Mouse (Mus musculus): ENCODE measurements around the gene Rnf212b. TPM values are rescaled to one million over a fixed set of nuclear protein-coding genes. Genes with fewer than 3 reads are reported as not detected.

Gene Rnf212b
- polyA plus RNA-seq, 2 experiments, result not detected

DNA sequence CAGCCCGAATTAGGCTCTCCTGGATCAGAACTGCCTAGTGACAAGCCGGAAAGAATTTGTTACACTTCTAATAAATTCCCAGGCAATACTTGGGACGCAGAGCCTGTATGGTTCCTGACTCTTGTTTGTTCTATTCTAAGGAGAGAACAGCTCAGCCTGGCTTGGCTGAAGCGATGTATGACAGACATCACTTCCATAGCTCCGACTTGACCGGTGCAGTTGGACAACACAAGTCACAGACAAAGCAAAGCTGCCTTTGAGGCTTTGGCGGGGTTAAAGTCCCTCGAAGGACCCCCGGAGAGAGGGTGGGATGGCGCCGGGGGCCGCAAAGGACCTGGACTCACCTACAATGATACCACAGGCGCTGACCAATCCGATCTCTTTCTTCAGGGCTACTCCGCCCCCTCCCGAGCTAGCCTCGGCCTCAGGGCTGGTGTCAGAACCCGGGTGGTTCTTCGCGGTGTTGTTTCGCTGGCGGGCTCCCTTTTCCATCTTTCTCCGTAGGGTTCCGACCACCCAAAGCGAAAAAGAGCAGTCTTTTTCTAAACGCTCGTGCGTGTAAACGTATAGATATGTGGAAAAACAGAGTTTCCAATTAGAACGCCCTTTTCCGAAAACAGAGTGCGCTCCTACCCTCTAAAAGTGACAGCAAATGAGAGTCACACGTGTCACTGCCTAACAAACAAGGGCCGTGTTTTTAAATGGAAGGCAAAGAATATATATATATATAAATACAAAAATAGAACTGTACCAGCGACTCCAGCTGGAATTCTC, 32.9 kb upstream of the Rnf212b start:
- no peak for TF ChIP-seq EP300 (IDR thresholded peaks at IDR 0.05; ENCODE audit: low read depth)
- no peak for TF ChIP-seq CTCF (IDR thresholded peaks at IDR 0.05; ENCODE audit: low read depth)
- H3K4me2 ChIP-seq (ENCODE audit: low read depth), result peak overlapping the region; percentile 70
- no peak for ATAC-seq (ENCODE audit: insufficient read depth)
- H3K4me3 ChIP-seq (ENCODE audit: insufficient read depth in 1 of 2, low read depth in 2 of 2, low read length in 2 of 2), result peak overlapping the region; percentile 53 to 54
- DNase-seq (ENCODE audit: low read depth in 3 of 3, low spot score in 3 of 3), result no peak
- H3K27ac ChIP-seq, result no peak overlapping the region
- no peaks in the 10 kb centered on the region for H3K36me3 ChIP-seq (replicated peaks; ENCODE audit: control insufficient read depth, insufficient read depth, low read depth)
- H3K9me3 ChIP-seq (ENCODE audit: control insufficient read depth, low read length), result no peaks in the 10 kb centered on the region
- peaks cover 40% of the 10 kb centered on the region for H3K27me3 ChIP-seq (ENCODE audit: control insufficient read depth, insufficient read depth, low read length)
- WGBS (ENCODE audit: insufficient replicate concordance), result 4% methylated on average over 35 of the region's 35 CpGs
- no peaks in the 10 kb centered on the region; a peak in 1 of 4 replicates for H3K4me1 ChIP-seq (replicated peaks; ENCODE audit: control insufficient read depth in 2 of 2, insufficient read depth in 2 of 2, low read length in 1 of 2)
- no peak overlapping the region for H3K9ac ChIP-seq (replicated peaks)

DNA sequence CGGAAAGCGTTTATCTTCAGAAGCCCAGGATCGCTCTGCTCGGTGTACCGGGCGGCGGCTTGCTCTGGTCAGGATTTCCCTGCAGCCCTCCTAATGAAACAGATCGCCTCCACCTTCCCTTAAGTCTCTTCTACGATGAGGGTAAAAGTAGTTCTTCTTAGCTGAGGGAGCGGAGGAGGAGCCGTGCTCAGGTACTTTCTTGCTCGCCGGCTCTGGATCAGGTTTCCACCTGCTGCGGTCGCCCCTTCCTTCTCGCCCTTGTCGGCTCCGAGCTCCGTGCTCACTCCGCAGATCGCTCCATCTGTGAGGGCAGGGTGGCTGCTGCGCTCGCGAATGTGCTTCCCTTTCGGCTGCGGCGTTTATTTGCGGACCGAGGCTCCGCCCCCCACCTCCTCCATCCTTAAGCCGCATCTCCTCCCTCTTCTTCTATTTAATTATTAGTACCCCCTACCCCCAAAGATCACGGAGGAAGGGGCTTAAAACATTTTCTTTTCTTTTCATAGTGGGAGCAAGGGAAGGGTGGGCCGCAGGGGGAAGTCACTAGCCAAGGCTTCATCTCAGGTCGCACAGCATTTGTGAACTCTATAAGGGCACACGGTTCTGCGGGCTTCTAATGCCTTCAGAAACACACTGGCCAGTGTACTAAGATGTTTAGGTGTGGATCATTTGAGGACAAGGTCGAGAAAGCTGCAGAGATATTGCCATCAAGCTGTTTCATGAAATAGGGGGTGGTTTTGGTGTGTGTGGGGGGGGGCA, 32.2 kb upstream of the Rnf212b start, which contains the start of gene Slc7a8:
Gene Slc7a8 (minus strand): TSS at position 337 of the 756 bp plus-strand sequence.
- no peaks in the 10 kb centered on the region for H3K9me3 ChIP-seq (ENCODE audit: control insufficient read depth, low read length)
- TF ChIP-seq EP300 (IDR thresholded peaks at IDR 0.05; ENCODE audit: low read depth), result no peak
- no peak for TF ChIP-seq CTCF (IDR thresholded peaks at IDR 0.05; ENCODE audit: low read depth)
- 2% methylated on average over 37 of the region's 37 CpGs for whole genome bisulfite sequencing (ENCODE audit: insufficient replicate concordance)
- H3K36me3 ChIP-seq (replicated peaks; ENCODE audit: control insufficient read depth, insufficient read depth, low read depth), result no peaks in the 10 kb centered on the region
- no peaks in the 10 kb centered on the region; a peak in 1 of 4 replicates for H3K4me1 ChIP-seq (replicated peaks; ENCODE audit: control insufficient read depth in 2 of 2, insufficient read depth in 2 of 2, low read length in 1 of 2)
- no peak for ATAC-seq (ENCODE audit: insufficient read depth)
- H3K9ac ChIP-seq (replicated peaks), result no peak within 1 kb of the TSS
- DNase-seq (ENCODE audit: low read depth in 3 of 3, low spot score in 3 of 3), result no peak
- peak within 1 kb of the TSS; percentile 53 to 54 for H3K4me3 ChIP-seq (ENCODE audit: insufficient read depth in 1 of 2, low read depth in 2 of 2, low read length in 2 of 2)
- peaks cover 40% of the 10 kb centered on the region for H3K27me3 ChIP-seq (ENCODE audit: control insufficient read depth, insufficient read depth, low read length)
- H3K4me2 ChIP-seq (ENCODE audit: low read depth), result peak within 1 kb of the TSS; percentile 70
- H3K27ac ChIP-seq, result no peak within 1 kb of the TSS

DNA sequence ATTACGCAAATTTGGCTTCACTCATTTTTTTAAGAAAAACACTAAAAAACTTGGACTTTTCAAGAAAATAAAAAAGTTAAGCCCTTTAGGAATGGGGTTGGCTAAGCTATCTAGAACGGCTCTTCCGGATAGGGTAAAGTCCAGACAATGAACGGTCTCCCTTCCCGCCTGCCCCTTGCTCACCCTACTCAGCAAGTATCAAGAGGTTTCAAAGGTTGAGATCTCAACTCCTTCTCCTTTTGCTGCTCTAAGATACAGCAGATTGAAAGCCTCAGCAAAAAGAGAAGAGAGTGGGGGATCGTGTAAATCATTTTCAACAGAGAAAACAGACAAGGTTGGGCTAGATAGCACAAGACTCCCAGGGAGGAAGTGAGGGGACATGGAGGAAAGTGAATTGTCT, 31.0 kb upstream of the Rnf212b start:
- peaks cover 40% of the 10 kb centered on the region for H3K27me3 ChIP-seq (ENCODE audit: control insufficient read depth, insufficient read depth, low read length)
- DNase-seq (ENCODE audit: low read depth in 3 of 3, low spot score in 3 of 3) (no peak), ATAC-seq (ENCODE audit: insufficient read depth) (no peak)
- no peak for TF ChIP-seq EP300 (IDR thresholded peaks at IDR 0.05; ENCODE audit: low read depth)
- H3K4me3 ChIP-seq (ENCODE audit: insufficient read depth in 1 of 2, low read depth in 2 of 2, low read length in 2 of 2), result no peak overlapping the region
- no peaks in the 10 kb centered on the region for H3K36me3 ChIP-seq (replicated peaks; ENCODE audit: control insufficient read depth, insufficient read depth, low read depth)
- 52% methylated on average over 6 of the region's 6 CpGs for WGBS (ENCODE audit: insufficient replicate concordance)
- H3K9ac ChIP-seq (replicated peaks), result no peak overlapping the region
- H3K9me3 ChIP-seq (ENCODE audit: control insufficient read depth, low read length), result no peaks in the 10 kb centered on the region
- no peak overlapping the region for H3K4me2 ChIP-seq (ENCODE audit: low read depth)
- no peak overlapping the region for H3K27ac ChIP-seq
- no peaks in the 10 kb centered on the region; a peak in 1 of 4 replicates for H3K4me1 ChIP-seq (replicated peaks; ENCODE audit: control insufficient read depth in 2 of 2, insufficient read depth in 2 of 2, low read length in 1 of 2)

DNA sequence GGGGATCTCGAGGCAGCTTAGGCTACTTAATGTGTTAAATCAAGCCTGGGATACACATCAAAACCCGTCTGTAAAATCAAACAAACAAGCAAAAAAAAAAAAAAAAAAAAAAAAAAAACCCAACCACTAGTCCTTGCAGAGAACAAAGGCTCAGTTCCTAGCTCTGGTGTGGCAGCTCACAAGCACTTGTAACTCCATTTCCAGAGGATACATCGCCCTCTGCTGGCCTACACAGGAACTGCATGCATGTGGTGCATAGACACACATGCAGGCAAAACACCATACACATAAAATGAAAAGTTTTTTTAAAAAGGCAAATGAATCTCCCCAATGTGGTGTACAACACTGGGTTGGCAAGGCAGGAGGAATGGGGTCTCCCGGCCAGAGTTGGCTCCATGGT, 28.0 kb upstream of the Rnf212b start:
- Histone ChIP-seq H3K36me3 (replicated peaks; ENCODE audit: control insufficient read depth, insufficient read depth, low read depth) (no peaks in the 10 kb centered on the region), H3K4me2 (ENCODE audit: low read depth) (no peak overlapping the region), H3K9me3 (ENCODE audit: control insufficient read depth, low read length) (no peaks in the 10 kb centered on the region), H3K27me3 (ENCODE audit: control insufficient read depth, insufficient read depth, low read length) (peaks cover 27% of the 10 kb centered on the region), H3K27ac (no peak overlapping the region), H3K4me1 (replicated peaks; ENCODE audit: control insufficient read depth in 2 of 2, insufficient read depth in 2 of 2, low read length in 1 of 2) (peaks cover 0 to 3% of the 10 kb centered on the region in 2 experiments; a peak in 1 of 4 replicates), H3K9ac (replicated peaks) (no peak overlapping the region), H3K4me3 (ENCODE audit: insufficient read depth in 1 of 2, low read depth in 2 of 2, low read length in 2 of 2) (no peak overlapping the region)
- ATAC-seq (ENCODE audit: insufficient read depth) (no peak), DNase-seq (ENCODE audit: low read depth in 3 of 3, low spot score in 3 of 3) (peak; percentile 49 to 60 (median 52))
- WGBS (ENCODE audit: insufficient replicate concordance), result 45% methylated on average over 4 of the region's 4 CpGs
- no peak for TF ChIP-seq EP300 (IDR thresholded peaks at IDR 0.05; ENCODE audit: low read depth)
- TF ChIP-seq CTCF (IDR thresholded peaks at IDR 0.05; ENCODE audit: low read depth), result peak; percentile 90

DNA sequence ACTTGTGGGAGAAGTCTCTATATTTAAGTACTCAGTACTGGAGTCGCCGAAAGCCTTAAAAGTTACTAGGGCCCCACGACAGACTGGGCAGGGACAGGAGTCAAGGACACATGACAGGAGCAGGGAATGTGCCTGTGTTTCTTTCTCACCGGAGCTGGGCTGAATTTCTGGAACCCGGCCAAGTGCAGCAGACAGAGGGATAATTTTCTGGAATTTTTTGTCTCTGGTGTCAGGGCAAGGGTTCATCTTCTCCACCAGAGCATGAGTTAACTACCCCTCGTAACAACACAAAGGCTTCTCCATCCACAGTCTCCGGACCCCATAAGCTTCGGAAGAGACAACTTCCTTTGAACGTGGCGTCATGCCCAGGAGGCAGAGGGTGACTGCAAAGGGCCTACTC, 27.5 kb upstream of the Rnf212b start:
- Histone ChIP-seq H3K4me3 (ENCODE audit: insufficient read depth in 1 of 2, low read depth in 2 of 2, low read length in 2 of 2) (no peak overlapping the region), H3K4me2 (ENCODE audit: low read depth) (no peak overlapping the region), H3K9ac (replicated peaks) (no peak overlapping the region), H3K36me3 (replicated peaks; ENCODE audit: control insufficient read depth, insufficient read depth, low read depth) (no peaks in the 10 kb centered on the region), H3K9me3 (ENCODE audit: control insufficient read depth, low read length) (no peaks in the 10 kb centered on the region), H3K4me1 (replicated peaks; ENCODE audit: control insufficient read depth in 2 of 2, insufficient read depth in 2 of 2, low read length in 1 of 2) (peaks cover 0 to 3% of the 10 kb centered on the region in 2 experiments; a peak in 1 of 4 replicates), H3K27ac (no peak overlapping the region), H3K27me3 (ENCODE audit: control insufficient read depth, insufficient read depth, low read length) (peaks cover 21% of the 10 kb centered on the region)
- 77% methylated on average over 10 of the region's 10 CpGs for WGBS (ENCODE audit: insufficient replicate concordance)
- ATAC-seq (ENCODE audit: insufficient read depth) (no peak), DNase-seq (ENCODE audit: low read depth in 3 of 3, low spot score in 3 of 3) (no peak)
- TF ChIP-seq EP300 (IDR thresholded peaks at IDR 0.05; ENCODE audit: low read depth) (no peak), CTCF (IDR thresholded peaks at IDR 0.05; ENCODE audit: low read depth) (no peak)
